Mouse (Mus musculus): ENCODE results near the gene Foxo3.
A peak's percentile ranks its signal among the peaks of the same experiment; 100 is the strongest.

- TF ChIP-seq CTCF (IDR thresholded peaks at IDR 0.05; ENCODE audit: low read depth, low read length) (peak; percentile 52), POLR2A (IDR thresholded peaks at IDR 0.05; ENCODE audit: extremely low read depth, insufficient read depth, low read length) (no peak)
Measured at GRCm38 (mm10) chr10:42295028-42295427, 18.5 kb upstream of the Foxo3 start.

All from liver, adult 2 months (tissue).